Mouse (Mus musculus): Measurements from ENCODE around the gene Snrpd3. TPM values are rescaled to one million over a fixed set of nuclear protein-coding genes. Genes with fewer than 3 reads are reported as not detected.
"Not testable (repeated sequence)": the region's sequence is repeated elsewhere in the genome, so short reads cannot be mapped to it uniquely, and the experiment has no call there.

The Snrpd3 gene
- total RNA-seq, 2 experiments from 2014 or later = 109 to 127 TPM

- ATAC-seq (replicated peaks; ENCODE audit: poor library complexity, severe bottlenecking) = no peak
Observed at GRCm38 (mm10) chr10:75499791-75500190, 17.6 kb upstream of the Snrpd3 start.

GRCm38 (mm10) chr10:75500345-75500744 lies 17.0 kb upstream of the Snrpd3 start:
- no peak for ATAC-seq (replicated peaks; ENCODE audit: poor library complexity, severe bottlenecking)

- ATAC-seq (replicated peaks; ENCODE audit: poor library complexity, severe bottlenecking) = no peak
Observed at GRCm38 (mm10) chr10:75501641-75502040, 15.7 kb upstream of the Snrpd3 start.

- 0 out of 2 replicates have a peak, but pooled peaks have one; percentile 18 for ATAC-seq (replicated peaks; ENCODE audit: poor library complexity, severe bottlenecking)
Observed at GRCm38 (mm10) chr10:75503692-75504091, 13.7 kb upstream of the Snrpd3 start.

GRCm38 (mm10) chr10:75504234-75505129 lies 12.9 kb upstream of the Snrpd3 start:
- ATAC-seq (replicated peaks; ENCODE audit: poor library complexity, severe bottlenecking) = peak; percentile 85

- 0 out of 2 replicates have a peak, but pooled peaks have one; percentile 1 for ATAC-seq (replicated peaks; ENCODE audit: poor library complexity, severe bottlenecking)
Observed at GRCm38 (mm10) chr10:75505130-75505495, 12.2 kb upstream of the Snrpd3 start.

- ATAC-seq (replicated peaks; ENCODE audit: poor library complexity, severe bottlenecking) = not testable (repeated sequence)
Observed at GRCm38 (mm10) chr10:75505928-75506327, 11.4 kb upstream of the Snrpd3 start.

GRCm38 (mm10) chr10:75510446-75510845 lies 6.9 kb upstream of the Snrpd3 start:
- no peak for ATAC-seq (replicated peaks; ENCODE audit: poor library complexity, severe bottlenecking)

- ATAC-seq (replicated peaks; ENCODE audit: poor library complexity, severe bottlenecking) = no peak
Observed at GRCm38 (mm10) chr10:75511060-75511459, 6.3 kb upstream of the Snrpd3 start.

- ATAC-seq (replicated peaks; ENCODE audit: poor library complexity, severe bottlenecking) = no peak
Observed at GRCm38 (mm10) chr10:75511897-75512296, 5.5 kb upstream of the Snrpd3 start.

GRCm38 (mm10) chr10:75512796-75513195 lies 4.6 kb upstream of the Snrpd3 start:
- ATAC-seq (replicated peaks; ENCODE audit: poor library complexity, severe bottlenecking) = no peak

- ATAC-seq (replicated peaks; ENCODE audit: poor library complexity, severe bottlenecking) = no peak
Observed at GRCm38 (mm10) chr10:75513306-75514067, 3.9 kb upstream of the Snrpd3 start.

- no peak for ATAC-seq (replicated peaks; ENCODE audit: poor library complexity, severe bottlenecking)
Observed at GRCm38 (mm10) chr10:75514361-75514760, 3.0 kb upstream of the Snrpd3 start.

GRCm38 (mm10) chr10:75515216-75516037 lies 1.9 kb upstream of the Snrpd3 start:
- no peak for ATAC-seq (replicated peaks; ENCODE audit: poor library complexity, severe bottlenecking)

- no peak for ATAC-seq (replicated peaks; ENCODE audit: poor library complexity, severe bottlenecking)
Observed at GRCm38 (mm10) chr10:75516038-75516723, 1.2 kb upstream of the Snrpd3 start.

- no peak for ATAC-seq (replicated peaks; ENCODE audit: poor library complexity, severe bottlenecking)
Observed at GRCm38 (mm10) chr10:75516724-75517072, 653 bp upstream of the Snrpd3 start.

- peak; percentile 82 for ATAC-seq (replicated peaks; ENCODE audit: poor library complexity, severe bottlenecking)
Observed at GRCm38 (mm10) chr10:75517758-75518143, 400 bp downstream of the Snrpd3 start, which contains the start of gene Gucd1. Gene Gucd1 (minus strand): TSS chr10:75517972.

GRCm38 (mm10) chr10:75520581-75520980 lies 3.2 kb downstream of the Snrpd3 start:
- ATAC-seq (replicated peaks; ENCODE audit: poor library complexity, severe bottlenecking) = no peak

- no peak for ATAC-seq (replicated peaks; ENCODE audit: poor library complexity, severe bottlenecking)
Observed at GRCm38 (mm10) chr10:75521643-75522042, 4.3 kb downstream of the Snrpd3 start.

- not testable (repeated sequence) for ATAC-seq (replicated peaks; ENCODE audit: poor library complexity, severe bottlenecking)
Observed at GRCm38 (mm10) chr10:75525450-75525849, 8.1 kb downstream of the Snrpd3 start.
